8 mouse cellular contexts compared by ENCODE assay signal in genomic region chr14:120910320-120910719, GRCm38 (mm10). TPM values are rescaled to one million over a fixed set of nuclear protein-coding genes. Genes with fewer than 3 reads are reported as not detected.
DNase-seq lines count a peak whose midpoint lies in the region; ATAC-seq and TF ChIP-seq lines count a peak whose summit lies in the region.

No protein-coding gene starts in this region.

- H3K4me3 ChIP-seq in spleen, adult 2 months (ENCODE audit: extremely low read depth, insufficient read depth, insufficient read length): peak overlapping the region; percentile 67
- peak overlapping the region; percentile 86 for H3K4me3 ChIP-seq in embryonic facial prominence, embryonic 13.5 days
- H3K4me3 ChIP-seq in hindbrain, embryonic 11.5 days (ENCODE audit: low read depth, low read length): peak overlapping the region; percentile 79
- peak overlapping the region; percentile 91 for H3K4me3 ChIP-seq in lung, embryonic 16.5 days (ENCODE audit: low read length)

- H3K9ac ChIP-seq in embryonic facial prominence, embryonic 13.5 days: peak overlapping the region; percentile 80
- H3K9ac ChIP-seq in hindbrain, embryonic 11.5 days (ENCODE audit: low read depth, low read length): peak overlapping the region; percentile 81
- peak overlapping the region; percentile 86 for H3K9ac ChIP-seq in lung, embryonic 16.5 days (ENCODE audit: low read length)

- H3K4me2 ChIP-seq in embryonic facial prominence, embryonic 13.5 days: peak overlapping the region; percentile 92
- peak overlapping the region; percentile 42 for H3K4me2 ChIP-seq in hindbrain, embryonic 11.5 days (replicated peaks; ENCODE audit: low read depth, low read length)
- peak overlapping the region; percentile 98 for H3K4me2 ChIP-seq in lung, embryonic 16.5 days (ENCODE audit: low read depth, low read length)

- TF ChIP-seq CTCF in spleen, adult 2 months (IDR thresholded peaks at IDR 0.05; ENCODE audit: extremely low read depth, insufficient read depth, insufficient read length, insufficient replicate concordance): no peak

- H3K36me3 ChIP-seq in spleen, adult 2 months (ENCODE audit: control insufficient read depth, insufficient read depth, low read length): no peaks in the 10 kb centered on the region
- H3K36me3 ChIP-seq in embryonic facial prominence, embryonic 13.5 days: no peaks in the 10 kb centered on the region
- no peaks in the 10 kb centered on the region for H3K36me3 ChIP-seq in hindbrain, embryonic 11.5 days (ENCODE audit: control insufficient read depth, insufficient read depth, low read length)
- no peaks in the 10 kb centered on the region for H3K36me3 ChIP-seq in lung, embryonic 16.5 days (ENCODE audit: control insufficient read depth, insufficient read depth, low read length)

- 1% methylated on average over 18 of the region's 18 CpGs for WGBS in spleen, adult 2 months
- WGBS in embryonic facial prominence, embryonic 13.5 days: under 1% methylated on average over 18 of the region's 18 CpGs
- under 1% methylated on average over 18 of the region's 18 CpGs for WGBS in hindbrain, embryonic 11.5 days
- WGBS in lung, embryonic 16.5 days: under 1% methylated on average over 17 of the region's 18 CpGs

- no peak for TF ChIP-seq POLR2A in spleen, adult 2 months (IDR thresholded peaks at IDR 0.05; ENCODE audit: low read depth, low read length)

- no peak; the same call in 1 of the 2 replicates for ATAC-seq in embryonic facial prominence, embryonic 13.5 days (ENCODE audit: insufficient number of reproducible peaks, insufficient read depth, low FRiP score, low TSS enrichment, low read depth)
- peak; percentile 87 for ATAC-seq in hindbrain, embryonic 11.5 days (ENCODE audit: low FRiP score)
- ATAC-seq in lung, embryonic 16.5 days (ENCODE audit: low read depth): peak; percentile 70

- 0 out of 2 replicates have a peak overlapping the region, but pooled peaks have one; percentile 29 for H3K27ac ChIP-seq in spleen, adult 2 months (ENCODE audit: insufficient read depth, low read length)
- H3K27ac ChIP-seq in embryonic facial prominence, embryonic 13.5 days: peak overlapping the region; percentile 78
- H3K27ac ChIP-seq in hindbrain, embryonic 11.5 days (ENCODE audit: low read depth, low read length): peak overlapping the region; percentile 82; the same call in 1 of the 2 replicates
- H3K27ac ChIP-seq in lung, embryonic 16.5 days (ENCODE audit: low read length): peak overlapping the region; percentile 70

- peaks cover 2% of the 10 kb centered on the region for H3K4me1 ChIP-seq in spleen, adult 2 months (ENCODE audit: control insufficient read depth, insufficient read depth, insufficient read length)
- peaks cover 14% of the 10 kb centered on the region for H3K4me1 ChIP-seq in embryonic facial prominence, embryonic 13.5 days
- no peaks in the 10 kb centered on the region for H3K4me1 ChIP-seq in hindbrain, embryonic 11.5 days (replicated peaks; ENCODE audit: control insufficient read depth, insufficient read depth, low read length)
- H3K4me1 ChIP-seq in lung, embryonic 16.5 days (replicated peaks; ENCODE audit: control insufficient read depth, insufficient read depth, low read length): peaks cover 17% of the 10 kb centered on the region

- no peaks in the 10 kb centered on the region for H3K9me3 ChIP-seq in embryonic facial prominence, embryonic 13.5 days
- no peaks in the 10 kb centered on the region for H3K9me3 ChIP-seq in hindbrain, embryonic 11.5 days (ENCODE audit: control insufficient read depth, low read length)
- no peaks in the 10 kb centered on the region for H3K9me3 ChIP-seq in lung, embryonic 16.5 days (ENCODE audit: control insufficient read depth, low read length)

- H3K27me3 ChIP-seq in spleen, adult 2 months (ENCODE audit: control insufficient read depth, insufficient read depth, low read length): no peaks in the 10 kb centered on the region
- no peaks in the 10 kb centered on the region for H3K27me3 ChIP-seq in embryonic facial prominence, embryonic 13.5 days
- H3K27me3 ChIP-seq in hindbrain, embryonic 11.5 days (ENCODE audit: control insufficient read depth, insufficient read depth, low read length): no peaks in the 10 kb centered on the region
- H3K27me3 ChIP-seq in lung, embryonic 16.5 days (ENCODE audit: control insufficient read depth, insufficient read depth, low read depth, low read length): no peaks in the 10 kb centered on the region

- peak; percentile 66 for DNase-seq in embryo, embryonic 10 days (ENCODE audit: low spot score)
- DNase-seq in embryo, embryonic 11 days: no peak
- peak in 1 of 2 experiments; percentile 25 for DNase-seq in spleen, adult 2 months (ENCODE audit: low read depth in 1 of 2, low spot score in 2 of 2)
- DNase-seq in spleen, postnatal 36 days (ENCODE audit: low spot score in 2 of 2): no peak
- no peak for DNase-seq in hindbrain, embryonic 11.5 days (ENCODE audit: low spot score)
- DNase-seq in right cerebral cortex, postnatal 25 days: peak; percentile 48

RNA-seq across cellular contexts. Expression of gene Ipo5, which starts 0.7 kb away (rescaled TPM):
- polyA plus RNA-seq in spleen, adult 2 months (2012; rRNA removed): 10.9 and 11.0 TPM in 2 replicates
- 83.7 and 86.2 TPM in 2 replicates for polyA plus RNA-seq in embryonic facial prominence, embryonic 13.5 days (2015; fragmentation: Nextera tagmentation; extraction: Ambion mirVana)
- 120 and 132 TPM in 2 replicates for polyA plus RNA-seq in hindbrain, embryonic 11.5 days (2014; fragmentation: Nextera tagmentation; extraction: Ambion mirVana)
- polyA plus RNA-seq in lung, embryonic 16.5 days (2015; fragmentation: Nextera tagmentation; extraction: Ambion mirVana): 71.8 and 78.9 TPM in 2 replicates

Comparison
In these comparisons a context has a peak if more than half of its experiments do, and no peak if none do; other contexts are left out.
1. DNase-seq: peak in embryo, embryonic 10 days (single experiment) and right cerebral cortex, postnatal 25 days (single experiment); none in embryo, embryonic 11 days (single experiment), spleen, postnatal 36 days (0 of 2) and hindbrain, embryonic 11.5 days (single experiment).
2. H3K27ac ChIP-seq: peak in every context shown above with its lines; median percentile 82 in hindbrain, embryonic 11.5 days; 78 in embryonic facial prominence, embryonic 13.5 days; 70 in lung, embryonic 16.5 days; 29 in spleen, adult 2 months.
3. H3K4me2 ChIP-seq: peak in every context shown above with its lines; median percentile 98 in lung, embryonic 16.5 days; 92 in embryonic facial prominence, embryonic 13.5 days; 42 in hindbrain, embryonic 11.5 days.
4. Peak in every context shown above with its lines, with median percentiles within 50 percentile points of each other: H3K4me3 ChIP-seq and H3K9ac ChIP-seq.